Mouse (Mus musculus) mouse trophoblast stem cell (cell line): ENCODE measurements around the gene Trak1.
"Not testable (repeated sequence)": the region's sequence is repeated elsewhere in the genome, so short reads cannot be mapped to it uniquely, and the experiment has no call there.

Experiments
- in situ Hi-C, 2 experiments: fragments of 300-500 bp; cut with MseI, MboI; formaldehyde crosslinking; loops; 2 replicates in 1 of 2; 3 replicates in 1 of 2; pipeline ENCODE4 v1.15.1; 2025

Gene Trak1

DNA sequence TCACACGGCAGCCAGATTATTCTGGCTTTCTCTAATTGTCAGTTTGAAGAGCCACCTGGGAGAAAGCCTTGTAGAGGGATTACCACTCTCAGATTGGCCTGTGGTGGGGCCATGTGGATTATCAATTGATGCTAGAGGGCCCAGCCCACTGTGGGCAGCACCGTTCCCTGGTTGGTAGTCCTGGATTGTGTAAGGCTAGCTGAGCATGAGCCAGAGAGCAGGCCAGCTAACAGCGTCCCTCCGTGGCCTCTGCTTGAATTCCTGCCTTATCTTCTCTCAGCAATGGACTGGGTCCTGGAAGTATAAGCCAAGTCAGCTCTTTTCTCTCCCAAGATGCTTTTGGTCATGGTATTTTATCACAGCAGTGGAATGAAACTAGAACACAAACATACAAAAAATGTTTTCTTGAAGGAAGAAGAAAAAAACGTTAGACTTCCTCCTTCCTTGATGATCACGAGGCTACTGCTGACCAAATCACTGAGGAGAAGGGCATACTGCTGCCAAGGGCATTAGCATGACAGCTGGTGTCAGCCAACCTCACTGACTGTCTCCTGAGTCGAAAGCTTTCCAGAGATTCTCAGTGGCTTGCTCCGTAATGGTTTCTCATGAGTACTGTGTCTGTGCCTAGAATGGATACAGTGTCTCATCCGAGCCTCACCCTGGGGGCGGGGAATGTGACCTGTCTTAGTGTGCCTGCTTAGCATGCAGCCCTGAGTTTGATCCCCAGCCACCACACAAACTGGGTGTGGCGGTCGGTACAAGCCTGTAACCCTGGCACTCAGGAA is 19.5 kb downstream of the Trak1 start:
- in situ Hi-C loops, result no loop called here

DNA sequence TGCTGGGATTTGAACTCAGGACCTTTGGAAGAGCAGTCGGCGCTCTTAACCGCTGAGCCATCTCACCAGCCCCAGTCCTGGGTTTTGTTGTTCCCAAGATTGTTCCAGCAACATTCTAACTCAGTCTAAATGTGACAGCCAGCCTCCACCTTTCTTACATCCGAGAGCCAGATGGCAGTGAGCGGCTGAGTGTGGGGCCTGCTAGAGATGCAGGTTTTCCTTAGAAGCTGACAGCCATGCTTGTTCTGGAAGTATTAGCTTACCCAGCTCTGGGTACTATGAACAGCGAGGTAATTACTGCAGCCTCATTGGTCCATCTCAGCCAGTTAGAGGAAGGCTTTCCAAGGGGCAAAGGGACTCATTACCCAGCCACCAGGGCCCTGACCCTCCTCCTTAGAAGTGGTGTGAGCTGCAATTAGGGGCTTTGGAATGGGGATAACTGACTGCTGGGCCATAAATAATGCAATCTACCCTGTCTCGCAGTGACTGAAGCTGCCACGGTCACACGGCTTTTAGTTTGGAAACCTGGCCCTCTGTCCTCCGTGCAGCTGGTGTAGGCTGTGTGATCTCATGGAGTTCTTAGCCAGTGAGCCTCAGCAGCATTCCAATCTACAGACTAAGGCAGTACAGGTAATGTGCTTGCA is 22.1 kb downstream of the Trak1 start:
- in situ Hi-C loops, result no loop called here

- in situ Hi-C loops, result no loop called here
These were observed 23.1 kb downstream of the Trak1 start for GRCm38 (mm10) chr9:121320433-121320832.

- in situ Hi-C loops, result no loop called here
These were observed 23.8 kb downstream of the Trak1 start for GRCm38 (mm10) chr9:121321118-121321517.

DNA sequence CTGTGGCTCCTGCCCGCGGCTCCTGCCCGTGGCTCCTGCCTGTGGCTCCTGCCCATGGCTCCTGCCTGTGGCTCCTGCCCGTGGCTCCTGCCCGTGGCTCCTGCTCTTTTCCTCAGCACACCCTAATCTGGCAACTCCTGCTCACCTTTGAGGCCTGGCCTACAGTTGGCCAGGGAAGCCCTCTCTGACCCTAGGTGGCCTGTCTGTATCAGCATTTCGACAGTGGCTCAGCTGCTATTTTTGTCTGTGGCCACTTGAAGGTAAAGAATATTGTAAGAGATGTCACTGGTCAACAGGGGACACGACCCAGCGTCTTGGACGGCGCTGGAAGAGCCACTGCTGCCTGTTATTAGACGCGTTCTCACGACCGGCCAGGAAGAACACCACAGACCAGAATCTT is 24.7 kb downstream of the Trak1 start:
- in situ Hi-C loops, result no loop called here

- in situ Hi-C loops, result not testable (repeated sequence)
These were observed 31.0 kb downstream of the Trak1 start for GRCm38 (mm10) chr9:121328342-121328741.

GRCm38 (mm10) chr9:121329181-121329580 is 31.9 kb downstream of the Trak1 start:
- in situ Hi-C loops, result no loop called here

DNA sequence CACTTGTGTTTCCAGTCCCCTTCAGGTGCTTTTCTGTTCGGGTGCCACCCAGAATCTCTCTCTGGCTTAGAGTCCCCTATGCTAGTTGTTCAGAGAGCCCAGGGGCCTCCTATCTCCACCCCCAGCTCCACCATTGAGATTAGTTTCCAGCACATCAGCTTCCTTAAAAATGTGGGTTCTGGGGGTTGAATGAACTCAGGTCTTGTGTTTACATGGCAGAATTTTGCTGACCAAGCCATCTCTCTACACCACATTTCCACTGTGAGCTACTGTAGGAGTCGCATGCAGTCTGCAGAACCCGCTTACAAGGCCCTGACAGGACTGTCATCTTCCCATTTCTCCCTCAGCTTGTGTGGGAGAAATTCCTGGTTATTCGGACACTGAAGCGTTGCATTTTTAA is 32.8 kb downstream of the Trak1 start:
- in situ Hi-C loops, result no loop called here

GRCm38 (mm10) chr9:121331438-121331837 is 34.1 kb downstream of the Trak1 start:
- in situ Hi-C loops, result no loop called here

GRCm38 (mm10) chr9:121331878-121332630 is 34.8 kb downstream of the Trak1 start:
- in situ Hi-C loops, result no loop called here

DNA sequence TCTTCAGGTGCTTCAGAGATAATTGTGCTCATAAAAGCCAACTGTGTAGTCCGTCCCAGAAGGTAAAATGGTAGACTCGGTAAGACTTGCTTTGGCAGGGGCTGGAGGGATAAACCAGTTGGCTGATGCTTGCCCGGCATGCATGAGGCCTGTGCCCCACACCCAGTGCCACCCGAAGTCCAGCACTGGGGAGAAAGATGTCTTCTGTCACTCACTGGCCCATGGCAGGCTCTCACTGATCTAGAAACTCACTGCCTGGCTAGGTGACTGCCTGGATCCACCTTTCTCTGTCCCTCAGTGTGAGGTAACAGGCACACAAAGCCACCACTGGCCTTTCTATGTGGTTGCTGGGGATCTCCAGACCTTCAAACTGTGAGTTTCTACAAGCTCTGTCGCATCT is 36.3 kb downstream of the Trak1 start:
- in situ Hi-C loops, result no loop called here

DNA sequence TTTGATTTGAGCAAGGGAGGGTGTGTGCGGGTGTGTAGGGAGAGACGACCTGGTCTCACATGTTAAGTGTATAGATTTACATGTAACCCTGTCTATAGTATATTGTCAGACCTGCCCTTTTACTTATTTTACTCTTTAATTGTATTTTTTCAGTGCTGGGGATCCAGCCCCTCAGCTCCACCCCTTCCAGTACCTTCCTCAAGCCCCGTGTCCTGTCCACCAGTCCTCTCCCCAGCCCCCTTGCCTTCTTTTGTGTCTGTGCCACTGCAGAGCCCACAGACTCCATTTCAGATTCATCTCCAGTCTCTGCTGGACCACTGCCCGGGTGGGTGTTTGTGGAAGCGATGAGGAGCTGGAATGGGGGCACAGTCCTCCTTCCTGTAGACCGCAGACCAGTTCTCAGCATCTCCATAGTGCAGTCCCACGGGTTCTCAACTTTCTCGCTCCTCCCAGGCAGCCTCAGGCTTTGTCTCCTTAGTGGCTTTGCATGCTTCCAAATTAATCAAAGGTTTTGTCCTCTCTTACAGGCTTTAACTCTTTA is 37.1 kb downstream of the Trak1 start:
- in situ Hi-C loops, result no loop called here

- in situ Hi-C loops, result no loop called here
These were observed 38.3 kb downstream of the Trak1 start for GRCm38 (mm10) chr9:121335568-121335967.

- in situ Hi-C loops, result no loop called here
These were observed 39.1 kb downstream of the Trak1 start for GRCm38 (mm10) chr9:121336324-121336946.

DNA sequence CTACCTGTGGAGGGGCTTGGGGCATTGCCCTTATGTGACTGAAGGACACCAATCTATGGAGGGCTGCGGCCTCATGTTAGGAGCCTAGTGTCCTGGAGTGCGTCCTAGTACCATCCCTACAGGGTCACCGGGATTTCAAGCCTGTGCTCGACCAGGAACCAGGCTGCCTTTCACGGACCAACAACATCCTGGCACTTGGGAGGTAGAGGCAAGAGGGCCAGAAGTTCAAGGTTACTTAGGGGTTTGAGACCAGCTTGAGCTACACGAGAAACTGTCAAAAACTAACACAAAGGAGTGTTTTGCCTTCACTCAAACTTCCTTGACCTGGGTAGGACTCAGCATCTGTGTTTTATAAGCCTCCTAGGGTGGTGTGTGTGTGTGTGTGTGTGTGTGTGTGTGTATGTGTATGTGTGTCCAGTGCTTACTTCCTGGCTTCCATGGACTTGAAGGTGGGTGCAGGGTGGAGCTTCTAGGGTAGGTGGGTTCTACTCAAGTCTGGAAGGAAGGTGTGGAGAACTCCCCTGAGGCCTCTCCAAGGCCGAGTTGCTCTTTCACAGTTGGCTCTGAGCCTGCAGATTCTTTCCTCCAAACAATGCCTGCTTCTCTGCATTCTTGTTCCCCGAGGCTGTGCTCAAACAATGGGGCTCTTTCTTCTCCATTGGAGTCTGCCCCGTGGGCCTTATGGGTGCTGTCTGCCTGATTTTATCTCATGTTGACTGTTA is 40.1 kb downstream of the Trak1 start:
- in situ Hi-C loops, result no loop called here

DNA sequence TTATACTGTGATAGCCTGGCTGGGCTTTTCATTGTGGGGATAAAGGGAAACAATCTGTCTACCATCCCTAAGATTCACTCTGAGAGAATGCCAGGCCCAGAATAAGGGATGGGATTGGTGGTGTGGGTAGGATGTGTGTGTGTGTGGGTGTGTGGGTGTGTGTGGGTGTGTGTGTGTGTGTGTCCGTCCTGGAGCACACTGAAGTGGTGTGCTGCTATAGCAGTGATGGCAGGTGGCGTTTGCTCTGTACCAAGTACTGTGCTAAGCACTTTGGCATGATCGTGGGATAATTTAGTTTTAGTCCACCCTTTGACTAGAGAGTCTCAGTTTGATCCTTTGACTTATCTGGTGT is 40.6 kb downstream of the Trak1 start:
- in situ Hi-C loops, result no loop called here

DNA sequence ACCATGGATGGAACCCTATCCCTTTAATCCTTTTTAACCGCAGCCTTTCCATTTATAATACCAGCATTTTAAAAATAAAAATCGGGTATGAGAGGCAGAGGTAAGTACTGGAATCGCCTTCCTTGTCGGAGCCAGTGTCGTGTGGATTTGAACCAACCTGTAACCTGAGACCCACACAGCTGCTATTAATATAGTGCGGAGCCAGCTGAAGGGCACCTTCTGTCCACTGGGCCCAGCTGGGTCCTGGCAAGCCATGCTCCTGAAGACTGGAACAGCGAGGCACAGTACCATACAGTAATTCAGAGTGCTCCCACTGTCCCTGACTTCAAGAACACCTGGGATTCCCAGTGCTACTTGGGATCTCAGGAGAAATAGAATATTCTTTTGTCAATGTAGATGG is 44.5 kb downstream of the Trak1 start:
- in situ Hi-C loops, result loop anchor here in 1 of 2 experiments (5.0 kb wide), 1 partner anchor 40 kb away; no protein-coding TSS in a partner anchor

DNA sequence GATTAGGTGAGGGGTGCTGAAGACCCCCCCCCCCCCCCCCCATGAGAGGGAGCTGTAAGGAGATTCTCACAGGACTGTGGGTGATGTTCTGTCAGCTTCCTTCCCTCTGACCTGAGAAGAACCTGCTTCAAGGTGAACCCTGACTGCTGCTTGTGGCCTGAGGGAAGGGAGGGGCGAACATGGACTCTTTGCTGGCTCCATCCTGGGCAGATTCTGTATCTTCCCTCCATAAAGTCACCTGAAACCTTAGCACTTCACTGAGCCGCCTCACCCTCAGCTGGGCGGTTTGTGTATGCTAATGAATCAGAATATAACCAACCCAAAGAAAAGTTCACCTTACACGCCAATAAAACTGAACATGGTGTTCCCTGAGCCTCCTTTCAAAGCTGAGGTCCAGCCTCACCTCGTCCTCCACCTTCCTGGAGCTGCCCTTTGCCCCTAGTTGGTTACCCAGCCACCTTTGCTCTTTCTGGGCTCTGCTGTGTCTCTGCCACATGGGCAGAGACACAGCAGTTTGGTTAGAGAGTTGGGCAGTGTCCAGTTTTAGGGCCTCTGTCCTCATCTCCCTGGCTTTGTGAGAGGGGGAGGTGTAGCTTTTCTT is 45.3 kb downstream of the Trak1 start:
- in situ Hi-C loops, result loop anchor here in 1 of 2 experiments (5.0 kb wide), 1 partner anchor 40 kb away; no protein-coding TSS in a partner anchor

GRCm38 (mm10) chr9:121343122-121343876 is 46.0 kb downstream of the Trak1 start:
- in situ Hi-C loops, result loop anchor here in 1 of 2 experiments (5.0 kb wide), 1 partner anchor 41 kb away; no protein-coding TSS in a partner anchor

DNA sequence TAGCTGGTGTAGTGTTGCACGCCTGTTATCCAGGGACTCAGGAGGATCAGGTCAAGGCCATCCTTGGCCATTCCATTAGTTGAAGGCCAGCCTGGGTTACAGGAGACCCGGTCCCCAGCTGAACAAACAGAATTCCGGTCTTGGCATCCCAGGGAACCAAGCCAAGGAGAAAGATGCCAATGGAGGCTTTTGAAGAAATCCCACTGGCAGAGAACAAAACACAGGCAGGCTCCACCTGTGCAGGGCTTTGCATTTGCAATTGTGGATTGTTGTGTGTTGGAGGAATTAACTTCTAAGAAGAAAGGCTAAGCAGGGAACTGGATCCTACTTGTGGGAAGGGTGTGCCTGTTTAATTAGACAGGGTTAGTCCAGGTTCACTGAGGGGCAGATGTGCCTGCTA is 47.0 kb downstream of the Trak1 start:
- in situ Hi-C loops, result loop anchor here in 1 of 2 experiments (5.0 kb wide), 1 partner anchor 42 kb away; no protein-coding TSS in a partner anchor
